In the genomic region with DNA sequence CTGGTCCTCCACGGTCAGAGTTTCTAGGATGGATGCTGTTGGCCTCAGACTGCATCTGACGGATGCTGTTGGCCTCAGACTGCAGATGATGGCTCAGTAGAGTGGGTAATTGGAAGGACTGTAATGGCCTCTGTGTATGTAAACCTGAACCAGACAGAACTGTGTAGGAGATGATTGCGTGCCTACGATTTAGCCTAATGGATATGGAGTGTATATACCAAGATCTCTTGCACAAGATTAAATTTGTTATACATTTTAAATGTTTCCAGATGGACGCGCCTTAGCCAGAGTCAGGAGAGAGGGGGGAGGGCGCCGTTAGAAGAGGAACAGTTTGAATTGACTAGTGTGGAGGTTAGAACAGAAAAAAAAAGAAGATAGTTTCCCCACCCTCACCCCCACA, we compare ENCODE assay signal across 8 mouse cellular contexts.
A peak's percentile ranks its signal among the peaks of the same experiment; 100 is the strongest.
DNase-seq lines count a peak whose midpoint lies in the region; ATAC-seq and TF ChIP-seq lines count a peak whose summit lies in the region.

No protein-coding gene starts in this region.

- 0 out of 2 replicates have a peak overlapping the region, but pooled peaks have one; percentile 22 for H3K4me2 ChIP-seq in kidney, embryonic 15.5 days
- no peak overlapping the region for H3K4me2 ChIP-seq in forebrain, postnatal 0 days (ENCODE audit: low read depth)
- H3K4me2 ChIP-seq in limb, embryonic 14.5 days (replicated peaks; ENCODE audit: low read depth, low read length, severe bottlenecking) = peak overlapping the region; percentile 52

- no peaks in the 10 kb centered on the region for H3K27me3 ChIP-seq in kidney, embryonic 15.5 days
- H3K27me3 ChIP-seq in forebrain, postnatal 0 days (ENCODE audit: insufficient read depth, low read length) = no peaks in the 10 kb centered on the region
- H3K27me3 ChIP-seq in limb, embryonic 14.5 days (ENCODE audit: control insufficient read depth, insufficient read depth, low read length) = no peaks in the 10 kb centered on the region

- DNase-seq in kidney, adult 11 months = no peak
- DNase-seq in embryo, embryonic 11 days = peak; percentile 73
- DNase-seq in forebrain, postnatal 0 days = no peak
- DNase-seq in limb, embryonic 14.5 days (ENCODE audit: low spot score) = peak; percentile 80
- no peak for DNase-seq in layer of hippocampus, adult 9-11 months
- no peak for DNase-seq in liver
- no peak for DNase-seq in cerebellum, adult 11 months

- H3K4me1 ChIP-seq in kidney, embryonic 15.5 days = peaks cover 56% of the 10 kb centered on the region
- H3K4me1 ChIP-seq in forebrain, postnatal 0 days (ENCODE audit: insufficient read depth) = 0 out of 2 replicates have a peak, but pooled peaks cover 10% of the 10 kb centered on the region
- peaks cover 53% of the 10 kb centered on the region for H3K4me1 ChIP-seq in limb, embryonic 14.5 days (ENCODE audit: control insufficient read depth, insufficient read depth, low read length)

- 50% methylated on average over 8 of the region's 8 CpGs for WGBS in kidney, embryonic 15.5 days
- WGBS in forebrain, postnatal 0 days = 58% methylated on average over 8 of the region's 8 CpGs
- WGBS in limb, embryonic 14.5 days = 13% methylated on average over 8 of the region's 8 CpGs

- H3K9me3 ChIP-seq in kidney, embryonic 15.5 days (replicated peaks) = no peaks in the 10 kb centered on the region
- H3K9me3 ChIP-seq in forebrain, postnatal 0 days (ENCODE audit: low read length) = no peaks in the 10 kb centered on the region
- H3K9me3 ChIP-seq in limb, embryonic 14.5 days (ENCODE audit: control insufficient read depth, low read length) = no peaks in the 10 kb centered on the region

- no peak overlapping the region for H3K9ac ChIP-seq in kidney, embryonic 15.5 days
- no peak overlapping the region for H3K9ac ChIP-seq in forebrain, postnatal 0 days
- peak overlapping the region; percentile 21 for H3K9ac ChIP-seq in limb, embryonic 14.5 days (ENCODE audit: low read depth, low read length, severe bottlenecking)

- H3K36me3 ChIP-seq in kidney, embryonic 15.5 days = peaks cover 5% of the 10 kb centered on the region; the same call in 1 of the 2 replicates
- H3K36me3 ChIP-seq in forebrain, postnatal 0 days (ENCODE audit: insufficient read depth) = peaks cover 4% of the 10 kb centered on the region; the same call in 1 of the 2 replicates
- H3K36me3 ChIP-seq in limb, embryonic 14.5 days (ENCODE audit: control insufficient read depth, insufficient read depth, low read length) = no peaks in the 10 kb centered on the region

- ATAC-seq in kidney, embryonic 15.5 days (replicated peaks; ENCODE audit: low FRiP score) = no peak
- peak; percentile 5; the same call in 1 of the 2 replicates for ATAC-seq in forebrain, postnatal 0 days
- peak; percentile 14; the same call in 1 of the 2 replicates for ATAC-seq in limb, embryonic 14.5 days (ENCODE audit: low FRiP score, low read depth)

- no peak for TF ChIP-seq CTCF in forebrain, postnatal 0 days (IDR thresholded peaks at IDR 0.05; ENCODE audit: low read depth)

- TF ChIP-seq POLR2A in limb, embryonic 14.5 days (IDR thresholded peaks at IDR 0.05; ENCODE audit: borderline replicate concordance, extremely low read depth, insufficient read depth, insufficient read length) = no peak

- H3K4me3 ChIP-seq in kidney, embryonic 15.5 days (replicated peaks) = no peak overlapping the region
- H3K4me3 ChIP-seq in forebrain, postnatal 0 days (ENCODE audit: low read depth, low read length) = no peak overlapping the region
- H3K4me3 ChIP-seq in limb, embryonic 14.5 days (replicated peaks; ENCODE audit: low read length) = peak overlapping the region; percentile 22

- H3K27ac ChIP-seq in kidney, embryonic 15.5 days = peak overlapping the region; percentile 94
- peak overlapping the region; percentile 75 for H3K27ac ChIP-seq in forebrain, postnatal 0 days (ENCODE audit: low read depth, low read length)
- peak overlapping the region; percentile 98 for H3K27ac ChIP-seq in limb, embryonic 14.5 days (replicated peaks; ENCODE audit: low read depth, low read length)

Comparison
In these comparisons a context has a peak if more than half of its experiments do, and no peak if none do; other contexts are left out.
1. DNase-seq: peak in embryo, embryonic 11 days (single experiment) and limb, embryonic 14.5 days (single experiment); none in kidney, adult 11 months (single experiment), forebrain, postnatal 0 days (single experiment), layer of hippocampus, adult 9-11 months (single experiment), liver (single experiment) and cerebellum, adult 11 months (single experiment).
2. Peak in every context shown above with its lines, with median percentiles within 50 percentile points of each other: H3K27ac ChIP-seq.